Mouse (Mus musculus): ENCODE results near the gene Foxp1. TPM values are rescaled to one million over a fixed set of nuclear protein-coding genes. Genes with fewer than 3 reads are reported as not detected.

The Foxp1 gene
- polyA plus RNA-seq, 1 experiment = 73.4 TPM

GRCm38 (mm10) chr6:99081259-99081658 is 441.3 kb downstream of the Foxp1 start:
- Histone ChIP-seq H3K27ac (ENCODE audit: insufficient read depth, low read depth, low read length) (no peak overlapping the region), H3K4me1 (ENCODE audit: control insufficient read depth, insufficient read depth, low read length) (peaks cover 16% of the 10 kb centered on the region), H3K4me3 (ENCODE audit: insufficient read depth, low read length) (no peak overlapping the region)
- TF ChIP-seq POLR2A (IDR thresholded peaks at IDR 0.05; ENCODE audit: borderline replicate concordance, low read depth, low read length) = no peak
- TF ChIP-seq CTCF (IDR thresholded peaks at IDR 0.05; ENCODE audit: low read depth, low read length) = no peak

GRCm38 (mm10) chr6:99079041-99079835 is 443.3 kb downstream of the Foxp1 start:
- TF ChIP-seq CTCF (IDR thresholded peaks at IDR 0.05; ENCODE audit: low read depth, low read length) (no peak), POLR2A (IDR thresholded peaks at IDR 0.05; ENCODE audit: borderline replicate concordance, low read depth, low read length) (no peak)
- peaks cover 16% of the 10 kb centered on the region for H3K4me1 ChIP-seq (ENCODE audit: control insufficient read depth, insufficient read depth, low read length)

GRCm38 (mm10) chr6:99078089-99078488 is 444.4 kb downstream of the Foxp1 start:
- Histone ChIP-seq H3K4me3 (ENCODE audit: insufficient read depth, low read length) (no peak overlapping the region), H3K4me1 (ENCODE audit: control insufficient read depth, insufficient read depth, low read length) (peaks cover 16% of the 10 kb centered on the region), H3K27ac (ENCODE audit: insufficient read depth, low read depth, low read length) (no peak overlapping the region)
- no peak for TF ChIP-seq POLR2A (IDR thresholded peaks at IDR 0.05; ENCODE audit: borderline replicate concordance, low read depth, low read length)
- no peak for TF ChIP-seq CTCF (IDR thresholded peaks at IDR 0.05; ENCODE audit: low read depth, low read length)

More at GRCm38 (mm10) chr6:99079041-99079835, 443.3 kb downstream of the Foxp1 start:
- Histone ChIP-seq H3K27ac (ENCODE audit: insufficient read depth, low read depth, low read length) (no peak overlapping the region), H3K4me3 (ENCODE audit: insufficient read depth, low read length) (no peak overlapping the region)

- Histone ChIP-seq H3K4me3 (ENCODE audit: insufficient read depth, low read length) (no peak overlapping the region), H3K27ac (ENCODE audit: insufficient read depth, low read depth, low read length) (no peak overlapping the region), H3K4me1 (ENCODE audit: control insufficient read depth, insufficient read depth, low read length) (peaks cover 13% of the 10 kb centered on the region)
- no peak for TF ChIP-seq CTCF (IDR thresholded peaks at IDR 0.05; ENCODE audit: low read depth, low read length)
- TF ChIP-seq POLR2A (IDR thresholded peaks at IDR 0.05; ENCODE audit: borderline replicate concordance, low read depth, low read length) = no peak
These were observed 448.9 kb downstream of the Foxp1 start for GRCm38 (mm10) chr6:99073303-99074271.

- TF ChIP-seq CTCF (IDR thresholded peaks at IDR 0.05; ENCODE audit: low read depth, low read length) = no peak
- TF ChIP-seq POLR2A (IDR thresholded peaks at IDR 0.05; ENCODE audit: borderline replicate concordance, low read depth, low read length) = no peak
- Histone ChIP-seq H3K27ac (ENCODE audit: insufficient read depth, low read depth, low read length) (no peak overlapping the region), H3K4me3 (ENCODE audit: insufficient read depth, low read length) (no peak overlapping the region), H3K4me1 (ENCODE audit: control insufficient read depth, insufficient read depth, low read length) (peaks cover 5% of the 10 kb centered on the region)
These were observed 451.8 kb downstream of the Foxp1 start for GRCm38 (mm10) chr6:99070710-99071109.

- H3K4me3 ChIP-seq (ENCODE audit: insufficient read depth, low read length) = no peak overlapping the region
- H3K27ac ChIP-seq (ENCODE audit: insufficient read depth, low read depth, low read length) = no peak overlapping the region
- TF ChIP-seq POLR2A (IDR thresholded peaks at IDR 0.05; ENCODE audit: borderline replicate concordance, low read depth, low read length) = no peak
- no peak for TF ChIP-seq CTCF (IDR thresholded peaks at IDR 0.05; ENCODE audit: low read depth, low read length)
- H3K4me1 ChIP-seq (ENCODE audit: control insufficient read depth, insufficient read depth, low read length) = peaks cover 5% of the 10 kb centered on the region
These were observed 452.8 kb downstream of the Foxp1 start for GRCm38 (mm10) chr6:99069726-99070125.

GRCm38 (mm10) chr6:99065569-99066353 is 456.8 kb downstream of the Foxp1 start:
- peaks cover 3% of the 10 kb centered on the region for H3K4me1 ChIP-seq (ENCODE audit: control insufficient read depth, insufficient read depth, low read length)
- no peak overlapping the region for H3K27ac ChIP-seq (ENCODE audit: insufficient read depth, low read depth, low read length)
- no peak overlapping the region for H3K4me3 ChIP-seq (ENCODE audit: insufficient read depth, low read length)
- no peak for TF ChIP-seq CTCF (IDR thresholded peaks at IDR 0.05; ENCODE audit: low read depth, low read length)
- no peak for TF ChIP-seq POLR2A (IDR thresholded peaks at IDR 0.05; ENCODE audit: borderline replicate concordance, low read depth, low read length)

GRCm38 (mm10) chr6:99063982-99064484 is 458.5 kb downstream of the Foxp1 start:
- H3K4me1 ChIP-seq (ENCODE audit: control insufficient read depth, insufficient read depth, low read length) = no peaks in the 10 kb centered on the region
- H3K27ac ChIP-seq (ENCODE audit: insufficient read depth, low read depth, low read length) = no peak overlapping the region
- TF ChIP-seq CTCF (IDR thresholded peaks at IDR 0.05; ENCODE audit: low read depth, low read length) = no peak
- TF ChIP-seq POLR2A (IDR thresholded peaks at IDR 0.05; ENCODE audit: borderline replicate concordance, low read depth, low read length) = no peak
- no peak overlapping the region for H3K4me3 ChIP-seq (ENCODE audit: insufficient read depth, low read length)

GRCm38 (mm10) chr6:99062931-99063330 is 459.6 kb downstream of the Foxp1 start:
- TF ChIP-seq CTCF (IDR thresholded peaks at IDR 0.05; ENCODE audit: low read depth, low read length) = no peak
- TF ChIP-seq POLR2A (IDR thresholded peaks at IDR 0.05; ENCODE audit: borderline replicate concordance, low read depth, low read length) = no peak
- H3K4me3 ChIP-seq (ENCODE audit: insufficient read depth, low read length) = no peak overlapping the region
- no peak overlapping the region for H3K27ac ChIP-seq (ENCODE audit: insufficient read depth, low read depth, low read length)
- H3K4me1 ChIP-seq (ENCODE audit: control insufficient read depth, insufficient read depth, low read length) = no peaks in the 10 kb centered on the region
